Mouse (Mus musculus): ENCODE measurements around the gene Tead2.
"Not testable (repeated sequence)": the region's sequence is repeated elsewhere in the genome, so short reads cannot be mapped to it uniquely, and the experiment has no call there.

Tead2 gene

GRCm38 (mm10) chr7:45229046-45229445, 13.5 kb downstream of the Tead2 start:
- no peak for DNase-seq (ENCODE audit: low spot score)

- no peak for DNase-seq (ENCODE audit: low spot score)
These were observed 14.1 kb downstream of the Tead2 start for GRCm38 (mm10) chr7:45229459-45230203.

GRCm38 (mm10) chr7:45231192-45231591, 15.6 kb downstream of the Tead2 start:
- DNase-seq (ENCODE audit: low spot score), result no peak

- no peak for DNase-seq (ENCODE audit: low spot score)
These were observed 16.4 kb downstream of the Tead2 start for GRCm38 (mm10) chr7:45231941-45232340.

GRCm38 (mm10) chr7:45232716-45233465, 17.3 kb downstream of the Tead2 start:
- peak; percentile 48 for DNase-seq (ENCODE audit: low spot score)

GRCm38 (mm10) chr7:45233580-45234332, 18.2 kb downstream of the Tead2 start:
- DNase-seq (ENCODE audit: low spot score), result no peak

GRCm38 (mm10) chr7:45234333-45234841, 18.8 kb downstream of the Tead2 start:
- DNase-seq (ENCODE audit: low spot score), result no peak

GRCm38 (mm10) chr7:45234922-45235571, 19.5 kb downstream of the Tead2 start:
- DNase-seq (ENCODE audit: low spot score), result no peak

GRCm38 (mm10) chr7:45235656-45236180, 20.2 kb downstream of the Tead2 start:
- no peak for DNase-seq (ENCODE audit: low spot score)

- no peak for DNase-seq (ENCODE audit: low spot score)
These were observed 22.5 kb downstream of the Tead2 start for GRCm38 (mm10) chr7:45237747-45238699.

- DNase-seq (ENCODE audit: low spot score), result peak; percentile 75
These were observed 23.4 kb downstream of the Tead2 start, which contains the start of gene Cd37 for GRCm38 (mm10) chr7:45238723-45239496. Cd37 (minus strand) TSS chr7:45239115.

GRCm38 (mm10) chr7:45240109-45240508, 24.6 kb downstream of the Tead2 start:
- DNase-seq (ENCODE audit: low spot score), result no peak

GRCm38 (mm10) chr7:45240633-45241388, 25.3 kb downstream of the Tead2 start, which contains the start of gene Slc6a16:
Slc6a16 (plus strand) TSS chr7:45241085.
- no peak for DNase-seq (ENCODE audit: low spot score)

- DNase-seq (ENCODE audit: low spot score), result no peak
These were observed 25.8 kb downstream of the Tead2 start for GRCm38 (mm10) chr7:45241389-45241749.

GRCm38 (mm10) chr7:45247666-45248065, 32.1 kb downstream of the Tead2 start:
- no peak for DNase-seq (ENCODE audit: low spot score)

- DNase-seq (ENCODE audit: low spot score), result no peak
These were observed 38.3 kb downstream of the Tead2 start for GRCm38 (mm10) chr7:45253806-45254205.

- not testable (repeated sequence) for DNase-seq (ENCODE audit: low spot score)
These were observed 40.3 kb downstream of the Tead2 start for GRCm38 (mm10) chr7:45255822-45256221.

GRCm38 (mm10) chr7:45257063-45257840, 41.7 kb downstream of the Tead2 start:
- no peak for DNase-seq (ENCODE audit: low spot score)
